Mouse (Mus musculus) forebrain, embryonic 12.5 days (tissue): ENCODE results near the gene Lnpk. TPM values are rescaled to one million over a fixed set of nuclear protein-coding genes. Genes with fewer than 3 reads are reported as not detected.
A peak's percentile ranks its signal among the peaks of the same experiment; 100 is the strongest.

Experiments used
- ATAC-seq: fragments of 200-750 bp; cut with Nextera tagmentation; 2 replicates; pipeline ENCODE4 v1.8.0; 2017; ENCODE audit warnings: moderate TSS enrichment; ENCODE audit not compliant: low FRiP score
- H3K27ac ChIP-seq: fragments of 300-500 bp; sonication (generic); 2 replicates; pipeline ENCODE4 v1.5.1; 2016; ENCODE audit warnings: mild to moderate bottlenecking
- H3K27me3 ChIP-seq: fragments of 300-500 bp; sonication (generic); 2 replicates; pipeline ENCODE4 v1.6.1; 2016; ENCODE audit warnings: mild to moderate bottlenecking
- H3K36me3 ChIP-seq: fragments of 300-500 bp; sonication (generic); replicated peaks from 2 replicates; pipeline ENCODE4 v1.6.1; 2016; ENCODE audit warnings: mild to moderate bottlenecking
- H3K4me1 ChIP-seq: fragments of 300-500 bp; sonication (generic); 2 replicates; pipeline ENCODE4 v1.6.1; 2016
- H3K4me2 ChIP-seq: fragments of 300-500 bp; sonication (generic); 2 replicates; pipeline ENCODE4 v1.6.1; 2016; ENCODE audit warnings: mild to moderate bottlenecking, moderate library complexity
- H3K4me3 ChIP-seq: fragments of 300-500 bp; sonication (generic); replicated peaks from 2 replicates; pipeline ENCODE4 v1.5.1; 2016; ENCODE audit warnings: mild to moderate bottlenecking
- H3K9ac ChIP-seq: fragments of 300-500 bp; sonication (generic); 2 replicates; pipeline ENCODE4 v1.6.1; 2016; ENCODE audit warnings: mild to moderate bottlenecking
- H3K9me3 ChIP-seq: fragments of 300-500 bp; sonication (generic); 2 replicates; pipeline ENCODE4 v1.6.1; 2016
- whole genome bisulfite sequencing: fragments of 180-500 bp; shearing (Covaris S2); methylation state at CpG from one replicate; pipeline ENCODE4 v1.1.7; 2016; 5-methylcytosine and 5-hydroxymethylcytosine counted together
- polyA plus RNA-seq: library from polyadenylated mRNA; unstranded; fragments of >200 nt; fragmentation: Nextera tagmentation; extraction: Ambion mirVana; gene quantifications from 2 replicates; pipeline ENCODE4 v1.2.1, GENCODE M21; 2016

Gene Lnpk
- 55.0 and 57.4 TPM in 2 replicates for polyA plus RNA-seq

DNA sequence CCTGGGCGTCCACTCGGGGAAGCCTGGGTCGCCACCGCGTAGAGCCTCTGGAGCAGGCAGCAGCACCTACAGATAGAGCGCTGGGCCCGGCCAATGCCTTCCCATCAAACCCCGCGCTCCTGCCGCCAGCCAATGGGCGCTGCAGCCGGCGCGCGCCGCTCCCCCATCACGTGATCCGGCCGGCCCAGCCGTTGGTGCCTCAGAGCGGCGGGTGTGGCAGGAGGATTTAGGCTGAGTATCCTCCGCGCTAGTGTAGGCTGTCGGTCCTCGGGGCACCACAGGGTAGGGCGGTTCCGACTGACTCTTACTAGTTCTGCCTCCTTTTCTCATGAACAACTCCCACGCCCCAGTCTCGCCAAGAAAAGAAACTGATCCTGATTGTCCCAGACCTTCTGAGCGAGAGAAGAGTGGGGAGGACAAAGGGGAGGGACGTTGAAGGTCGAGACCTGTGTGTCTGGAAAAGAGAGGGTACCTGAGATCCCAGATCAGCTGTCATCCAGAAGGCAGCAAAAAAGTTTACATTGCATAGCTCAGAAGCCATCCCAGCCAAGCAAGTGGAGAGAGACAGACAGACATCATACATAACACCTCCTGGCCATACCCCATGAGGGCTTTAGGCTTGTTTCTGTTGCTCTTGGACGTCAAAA, at the start of gene Lnpk:
Gene Lnpk (minus strand): TSS at position 593 of the 647 bp plus-strand sequence.
- peak; percentile 100 for ATAC-seq
- under 1% methylated on average over 33 of the region's 34 CpGs for WGBS
- peaks cover 14% of the 10 kb centered on the region for H3K4me1 ChIP-seq
- peak within 1 kb of the TSS; percentile 86 for H3K27ac ChIP-seq
- no peaks in the 10 kb centered on the region for H3K9me3 ChIP-seq
- H3K9ac ChIP-seq, result peak within 1 kb of the TSS; percentile 91
- H3K27me3 ChIP-seq, result no peaks in the 10 kb centered on the region
- H3K4me2 ChIP-seq, result peak within 1 kb of the TSS; percentile 88
- H3K36me3 ChIP-seq, result no peaks in the 10 kb centered on the region
- H3K4me3 ChIP-seq, result peak within 1 kb of the TSS; percentile 86

DNA sequence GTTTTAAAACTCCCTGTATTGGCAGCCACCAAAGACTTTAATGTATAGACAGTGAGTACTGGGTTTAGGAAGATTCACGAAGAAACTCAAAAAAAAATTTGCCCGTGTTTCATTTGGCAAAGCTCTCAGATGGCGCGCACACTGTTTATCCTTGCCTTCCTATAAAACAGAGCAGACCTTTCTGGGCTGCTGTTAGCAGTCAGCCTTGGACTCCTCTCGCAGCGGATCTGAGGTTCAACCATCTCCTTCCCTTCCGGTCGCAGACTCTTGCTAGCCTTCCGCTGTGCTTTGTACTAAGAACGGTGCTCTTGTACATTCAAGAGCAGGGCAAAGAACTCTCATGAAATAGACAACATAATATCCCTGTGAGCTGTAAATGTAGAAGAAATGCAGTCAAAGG, 41.1 kb upstream of the Lnpk start:
- no peak overlapping the region for H3K4me2 ChIP-seq
- ATAC-seq, result no peak
- no peak overlapping the region for H3K9ac ChIP-seq
- no peak overlapping the region for H3K27ac ChIP-seq
- no peak overlapping the region for H3K4me3 ChIP-seq
- no peaks in the 10 kb centered on the region for H3K36me3 ChIP-seq
- WGBS, result 91% methylated on average over 10 of the region's 10 CpGs
- no peaks in the 10 kb centered on the region for H3K27me3 ChIP-seq
- H3K9me3 ChIP-seq, result no peaks in the 10 kb centered on the region
- no peaks in the 10 kb centered on the region for H3K4me1 ChIP-seq

DNA sequence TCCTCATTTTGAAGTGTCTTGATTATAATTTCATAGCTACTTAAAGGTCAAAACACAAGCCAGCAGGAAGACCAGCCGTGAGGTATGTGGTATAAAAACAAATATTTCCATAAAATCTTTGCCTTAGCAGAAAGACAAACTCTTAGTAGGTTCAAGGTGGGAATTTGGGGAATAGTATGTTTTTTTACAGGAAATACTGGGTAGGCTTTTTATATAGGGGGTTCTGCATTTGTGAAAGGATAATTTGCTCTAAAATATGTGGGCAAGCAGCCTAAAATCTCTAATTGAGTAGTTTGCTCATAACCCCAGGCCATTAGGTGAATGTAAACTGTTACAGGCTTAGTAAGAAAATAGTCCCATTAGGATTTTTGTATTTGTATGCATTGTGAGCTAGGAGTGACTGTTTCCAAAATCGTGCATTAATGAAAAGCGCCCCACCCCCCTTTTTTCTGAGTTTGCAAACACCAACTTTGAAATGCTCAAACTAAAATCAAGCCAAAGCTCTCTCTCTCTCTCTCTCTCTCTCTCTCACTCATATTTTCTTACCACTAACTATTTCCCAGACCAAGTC, 40.5 kb upstream of the Lnpk start:
- H3K36me3 ChIP-seq, result no peaks in the 10 kb centered on the region
- no peak overlapping the region for H3K27ac ChIP-seq
- no peaks in the 10 kb centered on the region for H3K4me1 ChIP-seq
- H3K4me2 ChIP-seq, result no peak overlapping the region
- no peak overlapping the region for H3K9ac ChIP-seq
- H3K9me3 ChIP-seq, result no peaks in the 10 kb centered on the region
- H3K4me3 ChIP-seq, result no peak overlapping the region
- no peaks in the 10 kb centered on the region for H3K27me3 ChIP-seq
- WGBS, result 83% methylated on average over 3 of the region's 3 CpGs
- no peak for ATAC-seq

DNA sequence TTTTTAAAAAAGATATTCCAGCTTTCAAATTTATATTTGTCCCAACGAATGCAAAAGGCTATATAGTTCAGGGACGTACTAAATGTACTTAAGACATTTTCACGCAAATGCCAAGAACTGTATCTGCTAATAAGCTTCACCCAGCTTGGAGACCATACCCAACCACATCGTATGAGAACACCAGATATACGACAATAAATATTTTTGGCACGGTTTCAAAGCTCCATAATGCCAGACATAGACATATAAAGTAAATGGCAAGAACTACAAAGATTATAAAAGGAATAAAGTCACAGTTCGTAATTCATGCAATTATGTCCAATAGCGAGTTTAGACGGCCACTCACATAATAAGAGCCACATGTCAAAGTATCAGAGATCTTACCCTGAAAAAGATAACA, 38.5 kb upstream of the Lnpk start:
- Histone ChIP-seq H3K9me3 (no peaks in the 10 kb centered on the region), H3K9ac (no peak overlapping the region), H3K4me1 (no peaks in the 10 kb centered on the region), H3K36me3 (no peaks in the 10 kb centered on the region), H3K27me3 (no peaks in the 10 kb centered on the region), H3K27ac (no peak overlapping the region), H3K4me3 (no peak overlapping the region), H3K4me2 (no peak overlapping the region)
- WGBS, result 88% methylated on average over 9 of the region's 9 CpGs
- no peak for ATAC-seq

- no peak overlapping the region for H3K9ac ChIP-seq
- no peak overlapping the region for H3K4me2 ChIP-seq
- no peak overlapping the region for H3K27ac ChIP-seq
- H3K27me3 ChIP-seq, result no peaks in the 10 kb centered on the region
- H3K36me3 ChIP-seq, result no peaks in the 10 kb centered on the region
- H3K4me1 ChIP-seq, result no peaks in the 10 kb centered on the region
- no peak overlapping the region for H3K4me3 ChIP-seq
- 83% methylated on average over 4 of the region's 4 CpGs for WGBS
- ATAC-seq, result no peak
- H3K9me3 ChIP-seq, result no peaks in the 10 kb centered on the region
Measured at GRCm38 (mm10) chr2:74611406-74611805, 32.2 kb upstream of the Lnpk start.

DNA sequence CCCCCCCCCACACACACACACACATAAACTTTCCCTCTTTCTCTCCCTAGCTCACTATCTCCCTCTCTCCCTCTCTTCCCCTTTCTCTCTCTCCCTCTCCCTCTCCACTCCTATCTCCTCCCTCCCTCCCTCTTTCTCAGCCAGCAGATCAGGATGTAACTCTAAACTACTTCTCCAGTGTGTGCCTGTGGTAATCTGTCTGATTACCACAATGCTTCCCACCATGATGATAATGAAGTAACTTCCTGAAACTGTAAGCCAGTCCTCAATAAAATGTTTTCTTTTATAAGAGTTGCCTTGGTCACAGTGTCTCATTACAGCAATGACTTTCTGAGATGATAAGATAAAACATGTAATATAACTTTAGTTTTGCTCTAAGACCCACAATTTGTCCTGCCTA, 30.1 kb upstream of the Lnpk start:
- no peaks in the 10 kb centered on the region; the same call in 1 of the 2 replicates for H3K4me1 ChIP-seq
- no peak overlapping the region for H3K4me3 ChIP-seq
- H3K9me3 ChIP-seq, result no peaks in the 10 kb centered on the region
- no peak overlapping the region for H3K4me2 ChIP-seq
- no peak overlapping the region for H3K9ac ChIP-seq
- no peak overlapping the region for H3K27ac ChIP-seq
- no peak for ATAC-seq
- H3K27me3 ChIP-seq, result no peaks in the 10 kb centered on the region
- H3K36me3 ChIP-seq, result no peaks in the 10 kb centered on the region

DNA sequence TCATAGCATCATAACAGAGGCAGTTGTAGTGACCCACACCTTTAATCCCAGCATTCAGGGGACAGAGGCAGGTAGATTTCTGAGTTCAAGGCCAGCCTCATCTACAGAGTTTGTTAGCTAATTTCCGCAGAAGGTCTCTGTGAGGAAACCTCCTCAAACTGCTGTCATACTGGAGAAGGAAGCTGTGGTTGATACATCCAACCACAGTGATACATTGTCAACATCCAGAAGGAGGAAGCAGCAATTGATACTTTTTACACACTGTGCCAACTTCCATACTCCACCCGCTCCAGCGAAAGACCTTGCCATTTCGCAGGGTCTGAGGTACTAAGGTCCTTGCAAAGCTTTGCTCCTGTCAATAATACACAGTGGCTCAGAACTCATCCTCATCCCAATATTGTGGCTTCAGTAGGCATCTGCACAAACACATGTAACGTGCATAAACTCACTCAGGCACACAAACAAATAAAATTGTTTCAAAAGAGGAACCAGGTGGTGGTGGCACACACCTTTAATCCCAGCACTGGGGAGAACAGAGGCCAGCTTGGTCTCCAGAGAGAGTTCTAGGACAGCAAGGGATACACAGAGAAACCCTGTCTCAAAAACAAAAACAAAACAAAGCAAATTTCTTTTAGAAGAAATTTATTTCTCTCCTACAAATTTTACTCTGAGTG, 27.0 kb upstream of the Lnpk start:
- Histone ChIP-seq H3K27ac (no peak overlapping the region), H3K4me1 (no peaks in the 10 kb centered on the region; the same call in 1 of the 2 replicates), H3K36me3 (no peaks in the 10 kb centered on the region), H3K4me2 (no peak overlapping the region), H3K4me3 (no peak overlapping the region), H3K27me3 (no peaks in the 10 kb centered on the region), H3K9ac (no peak overlapping the region), H3K9me3 (no peaks in the 10 kb centered on the region)
- no peak for ATAC-seq
- 89% methylated on average over 5 of the region's 5 CpGs for WGBS

DNA sequence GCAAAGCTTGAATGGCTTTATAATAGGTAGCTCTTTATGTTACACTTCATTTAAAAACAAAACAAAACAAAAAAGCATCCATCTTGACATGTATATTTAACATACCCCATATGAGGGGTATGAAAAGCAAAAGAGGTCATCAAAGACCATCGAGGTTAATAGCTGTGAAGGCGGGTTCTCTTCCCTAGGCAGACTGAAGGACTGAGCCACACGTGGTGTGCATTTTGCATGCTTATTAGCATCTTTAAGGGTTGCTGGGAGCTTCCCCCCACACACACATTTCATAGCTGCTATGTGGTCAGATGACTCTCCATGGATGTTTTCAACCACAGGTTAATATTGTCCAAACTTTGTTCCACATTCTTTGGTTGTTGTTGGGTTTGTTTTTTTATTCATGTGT, 24.8 kb upstream of the Lnpk start:
- no peaks in the 10 kb centered on the region for H3K9me3 ChIP-seq
- no peak overlapping the region for H3K27ac ChIP-seq
- WGBS, result 48% methylated on average over 3 of the region's 3 CpGs
- ATAC-seq, result no peak
- H3K4me3 ChIP-seq, result no peak overlapping the region
- H3K4me1 ChIP-seq, result no peaks in the 10 kb centered on the region; the same call in 1 of the 2 replicates
- no peak overlapping the region for H3K9ac ChIP-seq
- no peaks in the 10 kb centered on the region for H3K36me3 ChIP-seq
- H3K4me2 ChIP-seq, result no peak overlapping the region
- H3K27me3 ChIP-seq, result no peaks in the 10 kb centered on the region

GRCm38 (mm10) chr2:74602483-74602882, 23.2 kb upstream of the Lnpk start:
- 86% methylated on average over 5 of the region's 5 CpGs for WGBS
- H3K4me3 ChIP-seq, result no peak overlapping the region
- no peaks in the 10 kb centered on the region for H3K36me3 ChIP-seq
- H3K27me3 ChIP-seq, result no peaks in the 10 kb centered on the region
- no peaks in the 10 kb centered on the region for H3K9me3 ChIP-seq
- no peak overlapping the region for H3K27ac ChIP-seq
- H3K4me1 ChIP-seq, result no peaks in the 10 kb centered on the region; the same call in 1 of the 2 replicates
- H3K4me2 ChIP-seq, result no peak overlapping the region
- ATAC-seq, result no peak
- no peak overlapping the region for H3K9ac ChIP-seq

- 84% methylated on average over 3 of the region's 3 CpGs for WGBS
- H3K27ac ChIP-seq, result no peak overlapping the region
- no peaks in the 10 kb centered on the region for H3K4me1 ChIP-seq
- H3K9ac ChIP-seq, result no peak overlapping the region
- H3K9me3 ChIP-seq, result no peaks in the 10 kb centered on the region
- no peaks in the 10 kb centered on the region for H3K36me3 ChIP-seq
- H3K27me3 ChIP-seq, result no peaks in the 10 kb centered on the region
- no peak overlapping the region for H3K4me2 ChIP-seq
- no peak overlapping the region for H3K4me3 ChIP-seq
- no peak for ATAC-seq
Measured at GRCm38 (mm10) chr2:74597169-74597568, 17.9 kb upstream of the Lnpk start.

DNA sequence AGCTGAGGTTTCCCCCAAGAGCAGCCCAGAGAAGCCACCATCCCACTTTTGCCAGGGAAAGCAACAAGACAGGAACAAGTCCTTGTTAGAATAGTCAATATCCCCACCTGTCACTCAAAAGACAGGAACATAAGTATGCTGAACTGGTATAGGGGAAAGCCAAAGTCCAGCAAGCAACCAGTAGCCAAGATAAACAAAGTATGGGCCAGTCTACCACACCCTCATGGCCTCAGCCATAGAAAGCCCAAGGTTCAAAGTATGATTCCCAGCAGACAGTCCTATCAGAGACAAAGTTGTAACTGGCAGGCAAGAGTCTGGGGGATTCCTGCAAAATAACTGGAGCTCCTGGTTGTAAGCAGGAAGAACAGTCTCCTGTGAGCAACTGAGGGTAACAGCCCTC, 16.9 kb upstream of the Lnpk start:
- ATAC-seq, result no peak
- no peak overlapping the region for H3K4me2 ChIP-seq
- no peak overlapping the region for H3K9ac ChIP-seq
- no peaks in the 10 kb centered on the region for H3K27me3 ChIP-seq
- no peak overlapping the region for H3K27ac ChIP-seq
- no peak overlapping the region for H3K4me3 ChIP-seq
- H3K4me1 ChIP-seq, result no peaks in the 10 kb centered on the region
- no peaks in the 10 kb centered on the region for H3K36me3 ChIP-seq
- H3K9me3 ChIP-seq, result no peaks in the 10 kb centered on the region

DNA sequence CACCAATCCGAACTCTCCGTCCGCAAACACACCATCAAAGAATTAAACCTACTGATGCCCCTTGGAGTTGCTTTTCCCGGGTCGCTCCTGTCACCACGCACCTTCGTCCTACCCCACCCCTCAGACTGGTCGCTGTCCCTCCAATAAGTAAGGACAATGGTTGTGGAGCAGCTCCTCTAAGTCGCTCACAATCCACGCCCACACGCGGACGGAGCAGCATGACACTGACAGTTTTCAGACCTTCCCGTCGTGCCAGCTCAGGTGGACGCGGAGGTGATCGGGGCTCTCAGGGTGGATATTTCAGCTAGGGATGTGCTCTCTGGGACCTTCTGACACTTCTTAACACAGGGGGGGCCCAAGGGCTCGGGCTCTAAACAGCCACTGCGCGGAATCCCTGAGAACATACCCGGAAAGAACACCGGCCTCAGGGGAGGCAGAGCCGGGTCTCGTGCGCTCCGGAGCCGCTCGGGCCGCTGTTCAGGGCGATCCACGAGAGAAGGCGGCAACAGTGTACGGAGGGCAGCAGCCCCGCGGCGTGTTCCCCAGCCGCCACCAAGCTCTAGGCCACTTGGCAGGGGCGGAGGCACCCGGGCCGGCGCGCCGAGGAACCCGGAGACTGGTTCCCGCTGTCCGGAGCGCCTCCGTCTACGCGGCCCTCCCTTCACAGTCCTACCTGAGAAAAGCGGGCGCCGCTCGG, 941 bp downstream of the Lnpk start:
- Histone ChIP-seq H3K36me3 (no peaks in the 10 kb centered on the region), H3K27ac (peak overlapping the region; percentile 86), H3K4me2 (peak overlapping the region; percentile 88), H3K4me3 (peak overlapping the region; percentile 86), H3K9me3 (no peaks in the 10 kb centered on the region), H3K4me1 (peaks cover 14% of the 10 kb centered on the region), H3K9ac (peak overlapping the region; percentile 91), H3K27me3 (no peaks in the 10 kb centered on the region)
- under 1% methylated on average over 49 of the region's 55 CpGs for WGBS
- ATAC-seq, result peak; percentile 80
